Mouse (Mus musculus) forebrain, embryonic 15.5 days (tissue): Measurements from ENCODE around the gene Srgap1. TPM values are rescaled to one million over a fixed set of nuclear protein-coding genes. Genes with fewer than 3 reads are reported as not detected.
A peak's percentile ranks its signal among the peaks of the same experiment; 100 is the strongest.

ENCODE experiments used
- ATAC-seq: fragments of 200-750 bp; cut with Nextera tagmentation; replicated peaks from 2 replicates; pipeline ENCODE4 v1.8.0; 2017; ENCODE audit warnings: mild to moderate bottlenecking, moderate TSS enrichment, moderate library complexity
- H3K27ac ChIP-seq: fragments of 300-500 bp; sonication (generic); replicated peaks from 2 replicates; pipeline ENCODE4 v1.5.1; 2015; ENCODE audit warnings: mild to moderate bottlenecking, inconsistent platforms
- H3K27me3 ChIP-seq: fragments of 300-500 bp; sonication (generic); 2 replicates; pipeline ENCODE4 v1.6.1; 2015; ENCODE audit warnings: inconsistent platforms
- H3K36me3 ChIP-seq: fragments of 300-500 bp; sonication (generic); 2 replicates; pipeline ENCODE4 v1.6.1; 2015; ENCODE audit warnings: mild to moderate bottlenecking, inconsistent platforms
- H3K4me1 ChIP-seq: fragments of 300-500 bp; sonication (generic); 2 replicates; pipeline ENCODE4 v1.6.1; 2015; ENCODE audit warnings: inconsistent platforms
- H3K4me2 ChIP-seq: fragments of 300-500 bp; sonication (generic); replicated peaks from 2 replicates; pipeline ENCODE4 v1.6.1; 2015; ENCODE audit warnings: mild to moderate bottlenecking, inconsistent platforms
- H3K4me3 ChIP-seq: fragments of 300-500 bp; sonication (generic); 2 replicates; pipeline ENCODE4 v1.5.1; 2015; ENCODE audit warnings: mild to moderate bottlenecking, inconsistent platforms
- H3K9ac ChIP-seq: fragments of 300-500 bp; sonication (generic); replicated peaks from 2 replicates; pipeline ENCODE4 v1.6.1; 2015; ENCODE audit warnings: mild to moderate bottlenecking, inconsistent platforms
- H3K9me3 ChIP-seq: fragments of 300-500 bp; sonication (generic); 2 replicates; pipeline ENCODE4 v1.6.1; 2016; ENCODE audit warnings: inconsistent platforms
- WGBS: fragments of 180-500 bp; shearing (Covaris S2); methylation state at CpG from one replicate; pipeline ENCODE4 v1.1.7; 2015; ENCODE audit warnings: mixed read lengths; 5-methylcytosine and 5-hydroxymethylcytosine counted together
- polyA plus RNA-seq: library from polyadenylated mRNA; unstranded; fragments of >200 nt; fragmentation: Nextera tagmentation; extraction: Ambion mirVana; gene quantifications from 2 replicates; pipeline ENCODE4 v1.2.1, GENCODE M21; 2015

Gene Srgap1
- polyA plus RNA-seq, 1 experiment from 2014 or later = 34.7 TPM

DNA sequence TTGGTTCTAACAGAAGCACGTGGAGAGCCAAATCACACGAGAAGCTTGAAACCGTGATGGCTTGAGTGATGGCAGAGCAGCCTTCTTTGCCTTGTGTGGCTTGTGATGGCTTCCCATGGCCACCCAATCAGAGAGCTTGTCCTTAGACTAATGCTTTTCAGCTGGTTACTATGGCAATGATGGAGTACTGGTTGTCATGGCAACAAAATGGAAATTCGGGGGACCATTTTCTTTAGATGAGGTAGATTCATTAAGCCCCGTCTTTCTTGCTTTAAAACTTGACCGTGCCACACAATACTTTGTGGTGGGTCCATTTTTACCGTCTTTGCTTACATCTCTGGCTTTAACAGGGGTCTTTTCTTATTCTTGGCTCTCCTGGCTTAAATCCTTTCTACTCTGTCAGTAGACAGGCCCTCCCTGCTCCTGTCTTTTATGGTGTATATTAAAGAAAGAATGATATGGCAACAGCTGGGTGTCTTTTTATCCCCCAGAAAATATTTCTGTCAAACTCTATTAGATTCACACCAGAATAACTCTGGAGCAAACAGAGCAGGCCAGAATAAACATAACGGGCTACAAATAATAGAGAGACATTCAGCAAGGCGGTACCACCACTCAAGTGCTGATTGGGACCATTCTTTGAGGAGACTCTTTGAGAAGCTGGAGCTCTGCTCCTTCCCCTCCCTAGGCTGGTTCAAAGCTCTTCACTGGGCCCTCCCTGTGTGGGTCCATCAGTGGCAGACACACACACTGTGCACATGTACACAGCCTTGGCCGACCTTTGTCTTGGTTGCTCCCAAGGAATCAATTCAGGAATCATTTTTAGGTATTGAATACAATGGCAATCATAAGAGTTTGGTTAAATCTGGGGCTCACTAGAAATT, 281.7 kb downstream of the Srgap1 start:
- no peaks in the 10 kb centered on the region for H3K27me3 ChIP-seq
- H3K4me3 ChIP-seq = no peak overlapping the region
- H3K36me3 ChIP-seq = no peaks in the 10 kb centered on the region
- H3K4me2 ChIP-seq = no peak overlapping the region; the same call in 1 of the 2 replicates
- H3K9ac ChIP-seq = no peak overlapping the region
- H3K9me3 ChIP-seq = no peaks in the 10 kb centered on the region
- peak; percentile 95 for ATAC-seq
- H3K27ac ChIP-seq = peak overlapping the region; percentile 77
- peaks cover 11% of the 10 kb centered on the region for H3K4me1 ChIP-seq
- 20% methylated on average over 10 of the region's 10 CpGs for WGBS

GRCm38 (mm10) chr10:121764469-121765173, 282.5 kb downstream of the Srgap1 start:
- ATAC-seq = peak; percentile 60
- WGBS = 79% methylated on average over 13 of the region's 13 CpGs
- no peaks in the 10 kb centered on the region for H3K27me3 ChIP-seq
- no peak overlapping the region for H3K4me2 ChIP-seq
- H3K9ac ChIP-seq = no peak overlapping the region
- H3K27ac ChIP-seq = peak overlapping the region; percentile 42; the same call in 1 of the 2 replicates
- H3K36me3 ChIP-seq = no peaks in the 10 kb centered on the region
- H3K4me1 ChIP-seq = peaks cover 11% of the 10 kb centered on the region
- H3K4me3 ChIP-seq = no peak overlapping the region
- H3K9me3 ChIP-seq = no peaks in the 10 kb centered on the region

DNA sequence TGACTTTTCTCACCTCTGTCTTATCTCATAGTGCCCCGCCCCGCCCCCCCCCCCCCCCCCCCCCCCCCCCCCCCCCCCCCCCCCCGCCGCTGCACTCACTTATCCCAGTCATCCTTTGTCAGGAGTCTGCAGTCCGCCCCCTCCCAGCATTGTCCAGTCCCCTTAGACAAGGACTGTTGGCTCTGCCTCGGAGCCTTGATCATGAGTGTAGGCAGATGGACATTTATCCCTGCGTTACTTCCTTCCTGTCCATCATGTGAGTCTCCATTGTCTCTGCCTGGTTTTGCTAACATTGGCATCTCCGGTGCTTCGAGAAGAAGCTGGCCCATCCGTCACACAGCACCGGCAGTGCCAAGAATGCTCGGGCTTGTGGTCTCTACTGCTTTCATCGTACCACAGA, 283.9 kb downstream of the Srgap1 start:
- no peak overlapping the region for H3K9ac ChIP-seq
- no peak overlapping the region for H3K4me2 ChIP-seq
- WGBS = 89% methylated on average over 9 of the region's 13 CpGs
- no peak for ATAC-seq
- H3K4me3 ChIP-seq = no peak overlapping the region
- peaks cover 11% of the 10 kb centered on the region for H3K4me1 ChIP-seq
- H3K27me3 ChIP-seq = no peaks in the 10 kb centered on the region
- H3K36me3 ChIP-seq = no peaks in the 10 kb centered on the region
- H3K9me3 ChIP-seq = no peaks in the 10 kb centered on the region
- no peak overlapping the region for H3K27ac ChIP-seq

- Histone ChIP-seq H3K36me3 (no peaks in the 10 kb centered on the region), H3K9ac (no peak overlapping the region), H3K27me3 (no peaks in the 10 kb centered on the region), H3K4me2 (no peak overlapping the region), H3K9me3 (no peaks in the 10 kb centered on the region), H3K4me1 (peaks cover 11% of the 10 kb centered on the region), H3K27ac (no peak overlapping the region), H3K4me3 (no peak overlapping the region)
- no peak for ATAC-seq
- WGBS = 92% methylated on average over 9 of the region's 9 CpGs
Observed at GRCm38 (mm10) chr10:121762141-121762540, 285.0 kb downstream of the Srgap1 start.

DNA sequence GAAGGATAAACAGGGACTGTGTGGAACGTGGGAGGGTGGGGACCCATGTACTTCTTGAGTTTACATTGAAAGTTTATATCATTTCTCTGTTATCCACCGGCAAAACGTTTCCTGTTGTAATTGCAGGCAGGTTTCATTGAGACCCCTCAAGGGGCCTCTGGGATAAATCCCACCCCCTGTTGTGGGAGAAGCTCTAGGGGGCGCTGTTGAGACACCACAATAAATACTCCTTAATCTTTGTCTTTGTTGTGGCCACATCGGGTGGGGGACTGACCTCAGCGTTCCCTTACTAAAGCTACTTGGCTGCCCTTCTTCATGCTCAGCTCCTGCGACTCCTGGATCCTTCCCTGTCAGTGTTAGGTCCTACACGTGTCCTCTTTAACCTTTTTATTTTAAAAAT, 288.0 kb downstream of the Srgap1 start:
- 51% methylated on average over 8 of the region's 8 CpGs for WGBS
- no peak overlapping the region for H3K9ac ChIP-seq
- H3K4me3 ChIP-seq = no peak overlapping the region
- no peaks in the 10 kb centered on the region for H3K9me3 ChIP-seq
- H3K27ac ChIP-seq = no peak overlapping the region
- no peak for ATAC-seq
- H3K4me1 ChIP-seq = no peaks in the 10 kb centered on the region
- H3K36me3 ChIP-seq = no peaks in the 10 kb centered on the region
- no peaks in the 10 kb centered on the region for H3K27me3 ChIP-seq
- no peak overlapping the region for H3K4me2 ChIP-seq

DNA sequence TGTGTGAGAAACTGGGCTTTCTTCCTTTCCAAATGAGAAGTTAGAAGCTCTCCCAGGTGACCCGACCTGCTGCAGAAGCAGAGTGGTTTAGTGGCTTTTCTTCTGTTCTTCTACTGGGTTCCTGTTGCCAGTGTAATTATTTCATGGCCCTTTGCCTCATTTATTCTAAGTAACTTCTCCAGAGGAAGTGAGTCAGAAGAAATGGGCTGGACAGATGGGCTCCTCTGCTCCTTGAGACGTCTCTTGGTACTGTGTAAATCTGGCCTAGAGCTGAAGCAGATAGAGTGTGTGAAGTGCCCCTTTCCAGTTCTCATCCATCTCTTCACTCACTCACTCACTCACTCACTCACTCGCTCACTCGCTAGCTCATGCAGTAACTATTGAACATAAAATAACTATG, 290.4 kb downstream of the Srgap1 start:
- Histone ChIP-seq H3K4me1 (no peaks in the 10 kb centered on the region), H3K4me2 (no peak overlapping the region), H3K36me3 (no peaks in the 10 kb centered on the region), H3K9ac (no peak overlapping the region), H3K27me3 (no peaks in the 10 kb centered on the region), H3K27ac (no peak overlapping the region), H3K4me3 (no peak overlapping the region), H3K9me3 (no peaks in the 10 kb centered on the region)
- no peak for ATAC-seq
- WGBS = 84% methylated on average over 4 of the region's 4 CpGs

DNA sequence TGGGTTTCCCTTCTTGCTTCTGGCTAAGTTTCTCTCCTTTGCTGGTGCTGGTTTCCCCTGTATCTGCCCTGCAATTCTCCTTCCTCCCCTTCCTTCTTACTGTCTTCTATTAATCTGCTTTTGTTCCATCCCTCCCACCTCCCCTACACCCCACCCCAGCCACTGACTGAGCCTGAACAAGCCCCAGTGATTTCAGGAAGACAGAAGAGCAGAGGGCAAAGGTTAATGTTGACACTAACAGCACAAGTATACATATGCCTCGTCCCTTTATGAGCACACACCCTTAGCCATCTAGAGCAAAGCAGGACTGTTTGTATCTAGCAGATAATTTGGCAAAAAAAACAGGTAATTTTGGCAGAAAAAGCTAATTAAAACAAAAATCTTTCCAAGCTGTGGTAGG, 291.3 kb downstream of the Srgap1 start:
- no peak overlapping the region for H3K4me3 ChIP-seq
- no peaks in the 10 kb centered on the region for H3K9me3 ChIP-seq
- WGBS = 50% methylated on average over 1 of the region's 1 CpGs
- H3K27me3 ChIP-seq = no peaks in the 10 kb centered on the region
- H3K4me2 ChIP-seq = no peak overlapping the region
- H3K9ac ChIP-seq = no peak overlapping the region
- peaks cover under 1% of the 10 kb centered on the region; the same call in 1 of the 2 replicates for H3K36me3 ChIP-seq
- ATAC-seq = no peak
- no peak overlapping the region for H3K27ac ChIP-seq
- H3K4me1 ChIP-seq = no peaks in the 10 kb centered on the region

DNA sequence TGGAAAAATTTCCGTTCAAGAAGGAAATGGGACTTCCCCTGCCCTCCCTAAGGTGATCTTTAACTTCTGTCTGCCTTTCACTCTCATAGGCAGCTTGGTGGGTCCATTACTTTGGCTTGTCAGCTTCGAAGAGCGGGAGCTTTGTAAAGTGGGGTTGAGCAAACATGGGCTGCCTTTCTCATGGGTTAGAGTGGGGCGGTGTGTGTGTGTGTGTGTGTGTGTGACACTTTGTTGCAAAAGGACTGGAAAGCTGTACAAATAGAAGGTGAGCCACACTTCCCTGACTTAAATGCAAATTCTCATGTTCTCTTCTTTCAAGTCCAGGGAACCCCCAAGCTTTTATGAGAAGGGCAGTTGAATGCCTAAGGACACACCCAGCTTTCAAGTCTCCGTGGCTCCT, 292.9 kb downstream of the Srgap1 start:
- ATAC-seq = no peak
- no peaks in the 10 kb centered on the region for H3K9me3 ChIP-seq
- 86% methylated on average over 5 of the region's 5 CpGs for WGBS

DNA sequence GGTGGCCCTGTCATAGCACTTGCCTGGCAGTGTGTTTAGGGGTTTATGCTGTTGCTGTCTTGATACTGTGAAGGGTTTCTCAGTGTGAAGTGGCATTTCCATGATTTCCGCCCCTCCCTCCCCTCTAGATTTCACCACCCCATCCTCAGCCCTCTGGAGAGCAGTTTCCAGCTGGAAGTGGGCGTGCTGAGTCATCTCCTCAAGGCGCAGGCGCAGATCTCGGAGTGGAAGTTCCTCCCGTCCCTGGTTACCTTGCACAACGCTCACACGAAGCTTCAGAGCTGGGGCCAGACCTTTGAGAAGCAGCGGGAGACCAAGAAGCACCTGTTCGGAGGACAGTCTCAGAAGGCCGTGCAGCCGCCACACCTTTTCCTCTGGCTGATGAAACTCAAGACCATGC, 296.9 kb downstream of the Srgap1 start:
- no peak overlapping the region for H3K4me3 ChIP-seq
- WGBS = 93% methylated on average over 12 of the region's 12 CpGs
- H3K27ac ChIP-seq = no peak overlapping the region
- no peak for ATAC-seq
- H3K36me3 ChIP-seq = peaks cover 18% of the 10 kb centered on the region
- H3K9ac ChIP-seq = no peak overlapping the region
- no peaks in the 10 kb centered on the region for H3K27me3 ChIP-seq
- H3K4me2 ChIP-seq = no peak overlapping the region
- no peaks in the 10 kb centered on the region for H3K9me3 ChIP-seq
- no peaks in the 10 kb centered on the region for H3K4me1 ChIP-seq

More for the DNA sequence above, 292.9 kb downstream of the Srgap1 start:
- Histone ChIP-seq H3K4me2 (no peak overlapping the region), H3K4me1 (no peaks in the 10 kb centered on the region), H3K27ac (no peak overlapping the region), H3K27me3 (no peaks in the 10 kb centered on the region), H3K9ac (no peak overlapping the region), H3K36me3 (peaks cover 8% of the 10 kb centered on the region), H3K4me3 (no peak overlapping the region)

- Histone ChIP-seq H3K4me1 (peaks cover 7% of the 10 kb centered on the region; the same call in 1 of the 2 replicates), H3K36me3 (peaks cover 12% of the 10 kb centered on the region; the same call in 1 of the 2 replicates), H3K4me3 (no peak overlapping the region), H3K27me3 (0 out of 2 replicates have a peak, but pooled peaks cover under 1% of the 10 kb centered on the region), H3K27ac (no peak overlapping the region), H3K9me3 (no peaks in the 10 kb centered on the region), H3K4me2 (no peak overlapping the region), H3K9ac (no peak overlapping the region)
- ATAC-seq = no peak
- 60% methylated on average over 4 of the region's 4 CpGs for WGBS
Observed at GRCm38 (mm10) chr10:121742336-121742735, 304.8 kb downstream of the Srgap1 start.

DNA sequence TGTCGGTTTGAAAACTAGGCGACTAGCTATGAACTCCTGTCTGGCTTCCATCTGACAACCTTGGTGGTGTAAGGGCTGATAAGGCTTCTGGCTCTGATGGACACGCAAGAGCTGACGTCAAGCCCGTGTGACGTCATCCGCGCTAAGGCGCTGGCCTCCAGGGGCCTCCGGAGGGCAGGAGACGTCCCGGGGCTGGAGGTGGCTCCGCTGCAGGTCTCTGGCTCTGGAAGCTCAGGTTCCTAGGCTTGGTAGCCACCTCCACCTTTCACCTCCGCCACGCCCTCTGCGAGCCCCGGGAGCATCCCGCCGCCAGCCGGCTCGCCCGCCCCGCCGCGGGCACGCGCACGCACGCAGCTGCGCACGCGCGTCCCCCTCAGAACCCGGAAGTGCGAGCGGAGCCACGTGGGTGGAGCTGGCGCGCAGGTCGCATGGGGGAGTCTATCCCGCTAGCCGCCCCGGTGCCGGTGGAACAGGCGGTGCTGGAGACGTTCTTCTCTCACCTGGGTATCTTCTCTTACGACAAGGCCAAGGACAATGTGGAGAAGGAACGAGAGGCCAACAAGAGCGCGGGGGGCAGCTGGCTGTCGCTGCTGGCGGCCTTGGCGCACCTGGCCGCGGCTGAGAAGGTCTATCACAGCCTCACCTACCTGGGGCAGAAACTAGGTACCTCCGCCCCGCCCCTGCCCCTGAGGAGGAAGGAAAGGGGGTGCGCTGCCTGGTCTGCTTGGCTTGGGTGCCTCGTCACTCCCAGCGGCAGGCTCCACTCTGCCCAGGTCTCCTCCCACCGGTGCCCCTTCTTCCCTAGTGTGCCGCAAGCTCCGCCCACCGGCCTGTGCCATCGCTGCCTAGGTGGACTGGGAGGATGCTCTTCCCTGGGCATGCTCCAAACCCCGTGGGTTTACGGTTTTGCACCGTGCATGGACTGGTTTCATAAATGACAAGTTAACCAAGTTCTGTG, 307.3 kb downstream of the Srgap1 start, which contains the start of gene BC048403:
TSS of gene BC048403 (plus strand) at position 390 of the 958 bp plus-strand sequence.
- Histone ChIP-seq H3K36me3 (no peaks in the 10 kb centered on the region), H3K4me3 (peak within 1 kb of the TSS; percentile 85), H3K4me1 (peaks cover 7% of the 10 kb centered on the region; the same call in 1 of the 2 replicates), H3K9ac (peak within 1 kb of the TSS; percentile 72), H3K9me3 (no peaks in the 10 kb centered on the region), H3K27me3 (0 out of 2 replicates have a peak, but pooled peaks cover 3% of the 10 kb centered on the region), H3K27ac (peak within 1 kb of the TSS; percentile 50), H3K4me2 (peak within 1 kb of the TSS; percentile 86)
- ATAC-seq = peak; percentile 95
- under 1% methylated on average over 67 of the region's 68 CpGs for WGBS
